Mouse (Mus musculus) heart, postnatal 25 days (tissue): ENCODE results near the gene Gm20388. TPM values are rescaled to one million over a fixed set of nuclear protein-coding genes. Genes with fewer than 3 reads are reported as not detected.

Source experiments
- DNase-seq: peaks from one replicate; pipeline ENCODE4 v3.0.0; 2022; ENCODE audit warnings: low spot score
- intact Hi-C: fragments of 180-260 bp; cut with DNase I; formaldehyde crosslinking; loops from one replicate; pipeline ENCODE4 v1.15.1; 2025
- total RNA-seq, 2 experiments: library from RNA; stranded (reverse); gene quantifications; 2 replicates each; pipeline ENCODE4 v1.2.3; 2021

The Gm20388 gene
- total RNA-seq, 2 experiments from 2014 or later: 2.7 TPM; not detected in 1

DNA sequence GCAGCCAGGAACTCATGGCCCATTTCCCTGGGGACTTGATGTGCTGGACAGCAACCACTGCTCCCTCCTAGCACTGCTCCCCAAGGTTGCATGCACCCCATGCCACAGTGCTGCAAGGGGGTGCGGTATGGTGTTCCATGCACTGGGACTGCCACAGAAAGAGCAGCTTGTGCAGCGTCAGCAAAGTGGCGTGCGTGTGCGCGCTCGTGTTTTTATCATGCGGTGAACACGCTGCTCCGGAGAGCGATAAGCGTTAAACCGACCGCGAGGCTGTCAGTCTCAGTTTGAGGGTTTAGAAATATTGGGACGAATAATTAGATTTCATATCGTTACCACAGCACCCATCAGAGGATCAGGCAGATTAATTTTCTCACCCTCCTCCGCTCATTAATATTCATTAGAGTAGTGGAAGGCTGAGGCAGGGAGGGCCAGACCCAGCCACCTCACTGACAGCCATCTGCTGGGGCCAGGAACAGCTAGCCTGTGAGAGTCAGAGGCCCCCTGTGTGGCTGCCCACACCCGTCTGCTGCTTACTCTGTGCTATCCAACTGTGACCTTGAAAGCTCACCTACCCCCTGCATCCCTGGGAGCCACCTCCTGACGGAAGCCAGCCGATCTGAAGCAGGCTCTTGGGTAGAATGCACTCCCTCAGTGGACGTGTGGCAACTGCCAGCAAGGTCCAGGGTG is 2419.1 kb downstream of the Gm20388 start:
- intact Hi-C loops: loop anchor here (2.0 to 10.0 kb wide), 2 partner anchors 13 to 355 kb away; no protein-coding TSS in a partner anchor
- DNase-seq: no peak

DNA sequence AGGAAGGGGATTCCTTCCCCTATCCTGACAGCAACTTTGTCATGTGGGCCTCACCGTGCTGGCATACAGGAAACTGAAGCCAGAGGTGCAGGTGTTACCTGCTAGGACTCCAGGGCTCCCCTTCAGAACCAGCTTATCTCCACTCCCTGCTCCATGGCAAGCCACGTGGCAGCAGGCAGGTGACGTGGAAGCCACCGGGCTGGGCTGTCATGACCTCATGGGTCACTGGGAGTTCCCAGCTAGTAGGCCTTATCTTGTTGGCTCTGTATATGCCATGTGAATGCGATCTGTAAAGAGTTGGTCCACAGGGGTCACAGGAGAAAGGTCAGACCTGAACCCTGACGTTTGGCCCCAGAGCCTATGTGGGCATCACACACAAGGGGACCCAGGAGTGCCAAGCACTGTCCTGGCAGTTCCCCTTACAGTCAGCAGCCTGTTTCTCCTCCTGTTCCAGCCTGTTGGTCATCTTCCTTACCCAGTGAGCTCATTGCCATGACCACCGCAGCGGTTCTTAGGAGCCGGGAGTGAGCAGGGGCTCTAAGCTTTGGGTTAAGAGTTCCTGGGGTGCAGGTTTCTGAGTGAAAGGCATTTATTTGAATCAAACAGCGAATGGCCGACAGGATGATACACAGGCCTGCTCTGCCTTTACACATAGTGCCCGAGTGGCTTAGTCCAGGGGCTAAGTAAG is 2419.9 kb downstream of the Gm20388 start:
- intact Hi-C loops: loop anchor here (2.0 to 10.0 kb wide), 2 partner anchors 14 to 356 kb away; no protein-coding TSS in a partner anchor
- no peak for DNase-seq

DNA sequence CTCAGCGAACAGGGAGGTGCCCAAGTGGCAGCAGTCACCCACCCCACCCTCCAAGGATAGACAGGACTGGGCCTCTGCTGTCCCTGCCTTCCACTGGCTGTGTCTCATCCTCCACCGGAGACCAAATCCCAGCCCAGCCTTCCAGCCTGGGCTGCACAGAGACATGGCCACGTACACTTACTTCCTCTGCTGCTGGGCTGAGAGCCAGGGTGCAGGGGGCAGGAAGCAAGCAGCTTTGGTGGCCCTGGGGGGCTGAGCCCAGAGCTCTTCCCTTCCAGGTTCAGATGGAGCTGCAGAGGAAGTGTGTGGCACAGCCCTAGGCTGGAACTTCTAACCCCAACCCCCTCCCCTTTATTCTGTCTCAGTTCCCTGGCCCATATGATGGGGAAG is 2420.5 kb downstream of the Gm20388 start:
- intact Hi-C loops: loop anchor here (2.0 to 10.0 kb wide), 2 partner anchors 14 to 356 kb away; no protein-coding TSS in a partner anchor
- DNase-seq: peak; percentile 62

DNA sequence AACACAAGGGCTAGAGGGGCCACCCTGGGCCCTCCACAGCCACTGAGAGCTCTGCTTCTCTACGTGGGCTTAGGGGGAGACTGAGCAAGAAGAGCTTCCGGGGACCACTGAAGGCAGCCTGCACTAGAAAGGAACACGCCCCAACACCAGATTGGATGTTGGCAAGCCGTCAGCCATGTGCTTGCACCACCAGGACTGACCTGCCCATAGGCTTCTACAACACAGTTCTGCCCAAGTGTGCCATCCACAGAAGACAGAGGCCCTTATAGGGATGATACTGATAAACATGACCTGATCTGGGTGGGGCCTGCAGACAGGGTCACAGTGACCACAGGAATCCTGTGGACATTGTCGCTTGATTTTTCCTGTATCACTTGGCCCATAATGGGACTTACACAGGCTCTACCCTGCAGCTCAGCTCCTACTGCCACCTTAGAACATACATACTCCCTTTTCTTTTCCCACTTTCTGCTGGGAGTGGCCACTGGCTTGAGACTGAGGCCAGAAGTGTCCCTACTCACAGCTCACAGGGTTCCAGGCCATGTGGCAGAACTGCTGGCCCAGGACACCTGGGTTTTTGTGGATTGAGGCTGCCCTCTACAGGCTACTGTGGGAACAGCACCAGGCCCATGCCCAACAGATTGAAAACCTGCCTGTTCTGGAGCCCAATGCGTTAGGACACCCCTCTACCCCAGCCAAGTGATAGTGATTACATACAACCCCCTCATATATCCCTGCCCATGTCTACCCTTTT is 2422.3 kb downstream of the Gm20388 start:
- intact Hi-C loops: loop anchor here (1.0 to 10.0 kb wide), 2 partner anchors 60 to 358 kb away; no protein-coding TSS in a partner anchor
- peak; percentile 61 for DNase-seq

DNA sequence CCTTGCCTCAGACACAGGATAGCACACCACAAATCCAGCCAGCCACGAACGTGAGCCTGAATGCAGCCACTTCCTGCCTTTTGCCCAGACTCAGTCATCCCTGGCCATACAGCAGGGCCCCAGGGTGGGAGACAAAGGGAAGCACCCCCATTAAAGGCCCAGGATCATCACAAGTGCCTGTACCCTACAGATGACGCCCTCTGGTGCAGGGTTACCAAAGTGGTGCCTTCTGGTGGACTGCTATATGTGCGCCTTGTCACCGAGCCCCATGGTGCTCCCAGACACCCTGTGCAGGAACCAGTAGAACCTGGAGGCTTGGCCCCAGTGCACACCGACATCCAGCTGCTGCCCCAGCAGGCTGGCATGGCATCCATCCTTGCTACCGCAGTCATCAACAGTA is 2422.9 kb downstream of the Gm20388 start:
- DNase-seq: no peak
- intact Hi-C loops: loop anchor here (1.0 to 10.0 kb wide), 2 partner anchors 60 to 359 kb away; no protein-coding TSS in a partner anchor

DNA sequence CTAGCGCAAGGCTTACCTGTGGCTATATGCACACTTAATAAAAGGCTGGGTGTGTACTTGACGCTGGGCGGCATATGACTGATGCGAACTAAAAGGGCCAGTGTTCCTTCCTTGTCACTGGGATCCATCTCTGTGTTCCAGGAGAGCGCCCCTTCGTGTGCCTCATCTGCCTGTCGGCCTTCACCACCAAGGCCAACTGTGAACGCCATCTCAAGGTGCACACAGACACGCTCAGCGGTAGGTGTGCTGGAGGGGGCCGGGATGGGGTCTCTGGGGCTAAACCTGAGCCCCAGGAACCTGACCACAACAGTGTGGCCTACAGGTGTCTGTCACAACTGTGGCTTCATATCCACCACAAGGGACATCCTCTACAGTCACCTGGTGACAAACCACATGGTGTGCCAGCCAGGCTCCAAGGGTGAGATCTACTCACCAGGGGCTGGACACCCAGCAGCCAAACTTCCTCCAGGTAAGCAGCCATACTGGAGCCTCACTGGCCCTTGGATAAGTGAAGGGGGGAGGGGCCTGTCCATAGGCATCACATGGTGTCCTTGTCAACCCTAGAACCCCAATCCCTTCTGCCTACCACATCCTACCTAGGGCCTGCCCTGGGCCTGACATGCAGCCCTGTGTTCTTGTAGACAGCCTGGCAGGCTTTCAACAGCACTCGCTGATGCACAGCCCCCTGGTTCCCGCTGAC is 2424.3 kb downstream of the Gm20388 start:
- DNase-seq: no peak
- intact Hi-C loops: loop anchor here (10.0 kb wide), 1 partner anchor 360 kb away; no protein-coding TSS in a partner anchor

DNA sequence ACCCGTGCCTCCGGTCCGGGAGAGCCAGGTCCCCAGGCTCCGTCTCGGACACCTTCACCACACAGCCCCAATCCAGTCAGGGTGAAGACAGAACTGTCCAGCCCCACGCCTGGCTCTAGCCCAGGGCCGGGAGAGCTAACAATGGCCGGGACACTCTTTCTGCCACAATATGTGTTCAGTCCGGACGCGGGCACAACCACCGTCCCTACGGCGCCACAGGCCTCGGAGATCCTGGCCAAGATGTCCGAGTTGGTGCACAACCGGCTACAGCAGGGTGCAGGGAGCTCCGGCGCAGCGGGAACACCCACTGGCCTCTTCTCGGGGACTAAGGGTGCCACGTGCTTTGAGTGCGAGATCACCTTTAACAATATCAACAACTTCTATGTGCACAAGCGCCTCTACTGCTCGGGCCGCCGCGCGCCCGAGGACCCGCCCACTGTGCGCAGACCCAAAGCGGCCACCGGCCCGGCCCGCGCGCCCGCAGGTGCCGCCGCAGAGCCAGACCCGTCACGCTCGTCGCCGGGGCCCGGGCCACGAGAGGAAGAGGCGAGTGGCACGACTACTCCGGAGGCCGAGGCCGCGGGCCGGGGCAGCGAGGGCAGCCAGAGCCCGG is 2425.1 kb downstream of the Gm20388 start:
- intact Hi-C loops: loop anchor here (10.0 kb wide), 1 partner anchor 361 kb away; no protein-coding TSS in a partner anchor
- no peak for DNase-seq

DNA sequence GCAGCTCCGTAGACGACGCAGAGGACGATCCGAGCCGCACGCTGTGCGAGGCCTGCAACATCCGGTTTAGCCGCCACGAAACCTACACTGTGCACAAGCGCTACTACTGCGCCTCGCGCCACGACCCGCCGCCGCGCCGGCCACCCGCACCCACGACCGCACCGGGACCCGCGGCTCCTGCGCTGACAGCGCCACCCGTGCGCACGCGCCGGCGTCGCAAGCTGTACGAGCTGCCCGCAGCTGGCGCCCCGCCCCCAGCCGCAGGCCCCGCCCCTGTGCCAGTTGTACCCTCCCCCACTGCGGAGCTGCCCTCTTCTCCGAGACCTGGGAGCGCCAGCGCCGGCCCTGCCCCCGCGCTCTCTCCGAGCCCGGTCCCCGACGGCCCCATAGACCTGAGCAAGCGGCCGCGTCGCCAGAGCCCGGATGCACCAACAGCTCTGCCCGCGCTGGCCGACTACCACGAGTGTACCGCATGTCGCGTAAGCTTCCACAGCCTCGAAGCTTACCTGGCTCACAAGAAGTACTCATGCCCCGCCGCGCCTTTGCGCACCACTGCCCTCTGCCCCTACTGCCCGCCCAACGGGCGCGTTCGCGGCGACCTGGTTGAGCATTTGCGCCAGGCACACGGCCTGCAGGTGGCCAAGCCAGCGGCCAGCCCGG is 2425.7 kb downstream of the Gm20388 start:
- intact Hi-C loops: loop anchor here (10.0 kb wide), 1 partner anchor 362 kb away; no protein-coding TSS in a partner anchor
- DNase-seq: no peak

DNA sequence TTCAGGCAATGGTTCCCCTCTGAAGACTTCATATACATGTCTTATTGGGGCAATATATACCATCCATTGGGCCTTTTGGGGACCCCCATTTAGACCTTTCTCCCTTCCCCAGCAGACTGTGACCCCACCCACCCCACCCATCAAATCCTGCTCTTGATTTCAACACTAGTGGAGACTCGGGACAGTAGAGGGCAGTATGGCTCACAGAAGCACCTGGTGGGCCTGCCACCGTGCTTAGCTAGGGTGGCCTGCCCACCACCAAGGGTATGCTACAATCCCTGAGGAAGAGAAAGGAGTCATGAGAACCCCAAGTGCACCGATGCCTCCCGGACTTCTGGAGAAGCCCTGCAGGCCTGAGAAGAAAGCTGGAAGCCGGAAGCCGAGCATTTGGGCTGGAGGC is 2428.2 kb downstream of the Gm20388 start:
- DNase-seq: no peak
- intact Hi-C loops: loop anchor here (10.0 kb wide), 1 partner anchor 364 kb away; no protein-coding TSS in a partner anchor

DNA sequence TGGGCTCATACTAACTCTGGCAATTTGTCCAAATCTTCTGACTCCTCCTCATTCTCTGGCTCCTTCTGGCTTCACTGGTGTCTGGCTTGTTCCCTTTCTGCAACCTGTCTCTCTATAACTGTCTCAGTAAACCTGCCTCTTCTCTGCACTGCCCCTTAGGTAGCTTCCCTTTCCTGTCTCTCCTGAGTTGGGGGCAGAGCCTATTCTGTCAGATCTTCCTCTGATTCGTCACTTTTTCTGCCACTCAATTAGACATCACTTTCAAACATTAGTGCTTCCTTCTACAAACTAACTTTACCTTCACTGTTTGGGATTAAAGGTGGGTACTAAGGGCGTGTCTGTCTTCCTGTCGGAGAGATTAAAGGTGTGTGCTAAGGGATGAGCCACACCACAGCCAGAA is 2430.1 kb downstream of the Gm20388 start:
- intact Hi-C loops: no loop called here
- DNase-seq: no peak

DNA sequence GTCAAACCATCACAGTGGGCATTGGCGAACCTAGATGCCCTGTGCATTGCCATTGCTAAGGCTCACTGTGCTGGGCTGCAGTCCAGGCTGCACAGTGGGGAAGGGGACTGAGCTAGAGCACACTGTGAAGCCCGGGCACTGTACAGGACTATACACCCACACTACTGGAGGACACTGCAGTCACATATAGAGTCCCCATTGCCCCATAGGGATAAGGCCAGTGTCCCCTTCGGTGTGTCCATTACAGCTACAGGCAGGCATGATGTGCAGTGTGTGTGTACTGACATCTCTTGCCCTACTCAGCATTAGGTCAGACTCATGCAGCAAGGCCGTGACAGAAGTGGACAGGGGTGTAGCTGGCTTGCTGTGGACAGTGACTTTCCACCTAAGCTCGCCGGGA is 2431.1 kb downstream of the Gm20388 start:
- no peak for DNase-seq
- intact Hi-C loops: no loop called here

DNA sequence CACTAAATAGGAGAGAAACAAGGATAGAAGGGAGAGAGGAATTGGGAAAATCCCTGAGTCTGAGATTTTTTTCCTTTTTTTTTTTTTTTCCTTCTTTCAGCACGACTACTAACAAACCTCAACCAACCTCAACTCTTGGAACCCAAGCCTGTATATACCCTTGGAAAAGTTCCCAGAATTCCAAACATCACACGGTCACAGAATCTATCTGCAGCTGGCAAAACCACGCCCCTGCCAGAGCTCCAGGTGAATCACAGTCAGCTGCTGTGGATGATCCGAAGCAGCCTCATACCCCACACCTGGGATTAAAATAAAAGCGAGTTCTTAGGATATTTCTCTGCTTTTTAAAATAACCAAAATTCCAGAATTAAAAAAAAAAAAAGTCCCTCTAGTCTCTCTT is 2431.7 kb downstream of the Gm20388 start:
- intact Hi-C loops: no loop called here
- no peak for DNase-seq

DNA sequence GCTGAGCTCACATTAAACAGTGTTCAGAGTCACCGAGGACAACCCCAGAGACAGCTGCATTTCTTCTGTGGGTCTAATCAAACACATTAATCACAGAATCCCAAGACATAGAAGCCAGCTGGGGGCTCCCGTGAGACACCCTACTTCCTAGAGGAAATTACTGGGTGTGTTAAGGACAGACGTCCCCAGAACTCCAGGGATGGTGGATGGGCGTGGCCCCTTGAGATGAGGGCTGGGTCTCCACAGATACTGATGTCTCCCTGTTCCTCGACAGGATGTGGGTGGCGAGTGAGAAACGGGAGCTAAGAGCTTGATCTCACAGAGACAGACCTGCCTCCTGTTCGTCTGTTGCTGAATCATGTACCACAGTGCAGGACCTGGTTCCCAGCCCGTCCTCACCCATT is 2432.2 kb downstream of the Gm20388 start:
- intact Hi-C loops: no loop called here
- peak; percentile 51 for DNase-seq

DNA sequence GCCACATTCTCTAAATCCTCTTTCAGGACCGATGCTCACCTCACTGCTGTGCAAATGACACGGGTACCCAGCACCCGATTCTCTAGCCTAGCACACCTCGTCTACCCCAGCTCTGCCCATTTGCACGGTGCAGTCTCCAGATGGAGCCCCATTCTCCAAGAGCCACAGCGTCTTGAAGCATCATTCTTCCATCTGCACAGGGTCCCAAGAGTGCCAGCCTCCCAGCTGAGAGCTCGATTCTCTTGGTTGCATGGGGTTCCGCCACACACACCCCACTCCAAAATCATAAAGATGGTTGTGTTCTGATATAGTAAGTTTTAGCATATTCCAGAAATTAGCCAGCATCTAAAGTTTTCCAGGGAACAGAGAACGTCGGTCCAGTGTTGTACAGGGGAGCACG is 2432.7 kb downstream of the Gm20388 start:
- no peak for DNase-seq
- intact Hi-C loops: no loop called here

DNA sequence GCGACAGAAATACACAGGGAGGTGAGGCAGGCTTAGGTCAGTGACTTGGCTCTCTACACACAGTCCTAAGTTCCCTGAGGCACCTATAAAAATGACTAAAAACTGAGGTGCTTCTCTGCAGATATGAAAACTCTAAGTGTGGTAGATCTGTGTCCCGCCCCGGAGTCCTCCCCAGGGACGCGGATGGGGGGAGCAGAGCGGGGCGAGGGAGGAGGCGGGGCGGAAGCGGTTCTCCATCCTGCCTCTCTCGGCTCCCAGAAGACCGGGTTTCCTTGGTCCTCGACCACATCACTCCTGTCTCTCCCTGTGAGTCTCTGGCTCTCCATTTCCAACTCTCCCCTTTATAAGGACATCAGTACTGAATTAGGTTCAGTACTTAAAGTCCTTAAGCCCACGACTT is 2433.1 kb downstream of the Gm20388 start:
- intact Hi-C loops: no loop called here
- DNase-seq: no peak

DNA sequence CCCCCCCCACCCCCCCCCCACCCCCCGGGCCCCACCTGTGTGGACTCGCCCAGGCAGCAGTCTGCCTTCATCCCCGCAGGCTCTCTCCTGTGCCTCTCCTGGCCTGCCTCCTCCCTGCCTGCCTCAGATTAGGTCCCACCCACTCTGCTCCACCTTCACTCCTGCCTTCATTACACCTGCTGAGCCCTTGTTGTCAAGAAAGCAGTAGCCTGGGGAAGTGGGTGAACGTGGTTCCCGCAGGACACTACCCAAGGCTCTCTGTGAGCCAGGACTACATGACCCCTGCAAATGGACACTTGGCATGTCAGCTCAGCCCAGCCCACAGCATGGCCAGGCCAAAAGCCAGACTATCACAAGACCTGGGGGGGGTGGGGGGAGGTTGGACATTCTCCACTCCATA is 2433.6 kb downstream of the Gm20388 start:
- intact Hi-C loops: no loop called here
- no peak for DNase-seq

DNA sequence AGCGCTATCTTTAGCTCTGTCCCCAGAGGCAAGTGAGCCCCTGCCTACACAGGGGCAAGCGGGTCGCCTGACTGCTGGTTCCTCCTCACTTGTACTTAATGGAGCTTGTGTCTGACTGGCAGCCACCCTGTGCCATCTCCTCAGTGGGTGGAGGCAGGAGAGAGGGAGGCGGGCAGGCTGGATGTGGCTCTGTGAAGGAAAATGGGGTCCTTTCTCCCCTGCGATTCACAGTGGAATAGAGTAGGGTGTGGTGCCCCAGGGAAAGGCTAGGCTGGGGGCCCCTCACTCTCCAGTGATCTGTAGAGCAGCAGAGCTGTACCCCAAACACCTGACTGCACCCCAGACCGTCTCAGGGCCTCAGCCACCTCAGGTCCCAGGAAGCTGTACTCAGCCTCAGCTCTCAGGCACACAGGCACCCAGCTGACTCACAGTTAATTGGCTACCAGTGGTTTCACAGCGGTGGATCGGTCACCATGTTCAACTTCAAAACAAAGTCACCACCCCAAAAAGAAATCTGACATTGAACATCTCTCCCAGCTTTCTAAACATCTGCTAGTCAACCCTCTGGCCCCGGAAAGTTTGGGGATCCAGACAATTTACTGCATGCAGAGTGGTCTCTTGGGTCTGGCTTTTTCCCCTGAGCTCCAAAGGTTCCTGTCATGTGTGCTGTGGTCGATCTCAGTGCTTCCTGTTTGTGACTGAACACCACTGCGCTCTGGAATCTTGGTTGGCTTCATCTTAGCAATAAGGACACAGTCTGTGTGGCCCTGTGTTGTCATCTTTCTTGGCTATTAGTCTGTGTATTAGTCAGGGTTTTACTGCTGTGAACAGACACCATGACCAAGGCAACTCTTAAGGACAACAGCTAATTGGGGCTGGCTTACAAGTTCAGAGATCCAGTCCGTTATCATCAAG is 2434.8 kb downstream of the Gm20388 start:
- DNase-seq: no peak
- intact Hi-C loops: no loop called here
